Mouse (Mus musculus): ENCODE measurements around the gene Timm13. TPM values are rescaled to one million over a fixed set of nuclear protein-coding genes. Genes with fewer than 3 reads are reported as not detected.

Timm13 gene
- polyA plus RNA-seq, 2 experiments from 2014 or later = 228 to 262 TPM

DNA sequence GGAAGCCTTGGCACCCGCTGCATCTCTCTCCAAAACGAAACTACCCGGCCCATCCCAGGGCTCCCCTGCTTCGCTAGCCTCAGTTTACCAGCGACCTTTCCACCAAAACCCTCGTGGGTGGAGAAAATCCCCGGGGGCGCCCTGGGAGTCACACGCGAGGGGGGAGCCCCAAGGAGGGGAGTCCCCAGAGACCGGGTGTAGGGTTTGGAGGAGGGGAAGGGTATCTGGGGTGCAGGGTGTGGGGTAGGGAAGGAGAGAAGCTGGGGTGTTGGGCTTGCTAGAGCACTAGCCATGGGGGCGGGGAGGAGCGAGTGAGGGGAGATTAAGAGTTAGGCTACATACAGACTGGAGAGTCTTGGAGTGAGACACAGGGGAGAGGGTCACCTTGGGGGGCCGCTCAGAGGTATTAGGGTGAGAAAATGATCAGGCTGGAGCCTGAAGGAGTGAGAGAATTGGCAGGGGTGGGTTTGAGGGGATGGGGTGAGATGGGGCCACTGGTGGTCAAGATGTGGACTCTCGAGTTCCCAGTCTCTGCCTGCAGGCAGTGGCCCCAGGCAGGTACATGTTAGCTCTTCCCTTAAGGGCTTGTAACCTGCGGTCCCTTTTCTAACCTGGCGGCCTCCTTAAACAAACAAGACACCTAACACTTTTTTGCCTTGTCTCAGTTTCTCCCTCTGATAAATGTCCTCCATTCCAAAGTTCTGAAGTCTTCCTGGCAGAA lies 32.1 kb upstream of the Timm13 start:
- ATAC-seq = no peak

DNA sequence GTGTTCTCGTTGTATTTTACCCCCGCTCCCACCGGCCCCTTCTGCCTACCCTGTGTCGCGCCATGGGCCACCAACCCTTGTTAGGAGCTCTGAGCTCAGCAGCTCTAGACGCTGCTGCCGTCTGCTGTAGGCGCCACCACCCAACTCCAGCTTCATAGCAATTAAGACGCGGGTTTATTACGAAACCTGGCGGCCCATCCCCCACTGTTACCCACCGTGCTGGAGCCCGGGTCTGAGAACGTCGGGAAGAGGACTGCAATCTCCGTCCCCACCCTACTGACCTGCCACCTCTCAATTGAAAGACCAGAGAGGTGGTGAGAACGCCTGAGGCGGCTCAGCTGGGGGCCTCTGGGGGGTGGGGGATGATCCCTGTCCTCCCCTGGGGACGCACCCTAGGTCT lies 31.4 kb upstream of the Timm13 start:
- no peak for ATAC-seq

GRCm38 (mm10) chr10:80931695-80932094 lies 30.9 kb upstream of the Timm13 start:
- ATAC-seq = no peak

DNA sequence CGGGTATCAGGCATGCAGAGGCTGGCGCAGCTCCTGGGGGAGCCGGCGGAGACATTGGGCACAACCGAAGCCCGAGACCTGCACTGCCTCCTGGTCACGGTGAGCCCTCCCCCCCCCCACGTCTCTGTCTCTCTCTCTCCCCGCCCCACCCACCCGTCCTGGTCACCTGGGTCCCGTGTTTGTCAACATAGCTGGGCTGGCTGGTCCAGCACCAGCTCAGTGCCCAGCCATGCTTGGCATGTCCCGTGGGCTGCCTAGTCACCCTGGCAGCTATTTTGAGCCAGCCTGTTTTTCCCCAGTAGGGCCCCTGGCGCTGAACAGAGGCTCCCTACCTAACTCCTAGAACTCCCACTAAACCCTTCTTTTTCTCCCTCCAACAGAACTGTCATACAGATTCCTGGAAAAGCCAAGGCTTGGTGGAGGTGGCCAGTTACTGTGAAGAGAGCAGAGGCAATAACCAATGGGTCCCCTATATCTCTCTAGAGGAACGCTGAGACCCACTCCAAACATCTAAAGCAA lies 30.4 kb upstream of the Timm13 start:
- ATAC-seq = no peak

- ATAC-seq = peak; percentile 24
Measured at GRCm38 (mm10) chr10:80930361-80931152, 29.8 kb upstream of the Timm13 start.

GRCm38 (mm10) chr10:80929299-80930226 lies 28.8 kb upstream of the Timm13 start, which contains the start of gene Gadd45b:
Gene Gadd45b (plus strand): TSS chr10:80930073.
- ATAC-seq = peak; percentile 79

DNA sequence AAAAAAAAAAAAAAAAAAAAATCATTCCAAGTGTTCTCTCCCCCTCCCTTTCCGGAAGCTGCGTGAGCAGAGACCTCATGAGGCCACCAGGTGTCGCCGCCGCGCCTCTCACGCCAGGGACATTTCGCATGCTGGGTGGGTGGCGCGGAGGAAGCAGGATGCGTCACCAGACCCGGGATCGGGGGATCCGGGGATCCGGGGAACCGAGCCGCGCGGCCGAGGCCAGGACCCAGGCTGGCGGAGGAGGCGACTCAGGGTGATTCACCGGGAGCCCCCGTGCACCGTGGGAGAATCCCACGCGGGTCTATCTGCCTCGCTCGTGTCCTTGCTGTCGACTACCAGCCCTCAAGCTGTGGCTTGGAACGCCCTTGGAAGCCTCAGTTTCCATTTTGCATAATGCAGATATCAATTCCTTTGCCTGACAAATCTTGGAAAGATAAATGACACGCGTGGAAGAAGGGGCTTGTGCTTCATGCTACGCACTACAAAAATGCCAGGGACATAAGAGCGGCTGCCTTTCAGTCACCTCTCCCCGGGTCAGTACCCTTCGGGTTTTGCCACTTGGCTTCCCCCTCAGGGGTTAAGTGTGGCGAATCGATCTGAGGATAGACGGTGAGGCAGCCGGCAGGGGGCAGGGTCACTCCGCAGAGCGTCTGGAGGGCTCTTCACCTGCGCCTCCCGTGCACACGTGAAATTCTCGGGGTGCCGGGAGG lies 28.0 kb upstream of the Timm13 start:
- ATAC-seq = peak; percentile 38

GRCm38 (mm10) chr10:80925472-80925871 lies 24.7 kb upstream of the Timm13 start:
- no peak for ATAC-seq

GRCm38 (mm10) chr10:80921923-80922322 lies 21.2 kb upstream of the Timm13 start:
- no peak for ATAC-seq

- peak; percentile 62 for ATAC-seq
Measured at GRCm38 (mm10) chr10:80917779-80918434, 17.1 kb upstream of the Timm13 start, which contains the start of gene Lmnb2. Gene Lmnb2 (minus strand): TSS chr10:80918245.

DNA sequence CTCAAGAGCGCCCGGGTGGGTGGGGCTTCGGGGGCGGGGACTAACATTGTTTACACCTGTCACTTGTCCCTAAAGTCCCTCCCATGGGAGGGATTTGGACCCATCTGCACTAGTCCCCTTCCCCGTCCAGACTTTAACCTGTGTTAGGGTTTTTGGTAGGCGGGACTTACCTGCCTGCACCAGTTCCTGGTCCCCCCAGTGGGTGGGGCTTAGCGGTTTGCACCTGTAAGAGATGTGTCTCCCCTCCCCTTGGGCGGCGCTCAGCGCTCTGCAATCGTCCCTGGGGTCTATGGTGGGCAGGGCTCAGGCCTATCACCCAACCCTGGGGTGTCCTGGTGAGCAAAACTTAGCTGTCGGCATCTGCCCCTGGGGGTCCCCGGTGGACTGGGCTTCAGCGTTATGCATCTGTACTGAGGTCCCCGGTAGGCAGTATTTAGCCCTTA lies 16.6 kb upstream of the Timm13 start:
- peak; percentile 24 for ATAC-seq

DNA sequence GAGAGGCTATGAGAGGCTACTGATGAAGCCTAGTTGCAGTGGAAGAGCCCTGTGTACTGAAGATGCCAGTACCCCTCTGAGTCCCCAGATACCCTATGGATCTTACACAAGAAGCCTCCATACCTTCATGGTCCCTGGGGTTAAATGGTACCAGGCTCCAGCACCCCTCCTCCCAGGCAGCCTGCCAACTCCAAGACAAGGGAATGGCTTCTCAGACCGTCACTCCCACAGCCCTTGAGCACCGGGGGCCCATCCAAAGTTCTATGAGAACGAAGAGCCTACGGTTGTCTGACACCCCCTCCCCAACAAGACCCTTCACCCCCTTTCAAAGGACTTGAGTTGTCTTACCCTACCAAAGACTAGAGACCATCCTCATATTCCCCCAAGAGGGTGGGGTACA lies 15.0 kb upstream of the Timm13 start:
- ATAC-seq = no peak

DNA sequence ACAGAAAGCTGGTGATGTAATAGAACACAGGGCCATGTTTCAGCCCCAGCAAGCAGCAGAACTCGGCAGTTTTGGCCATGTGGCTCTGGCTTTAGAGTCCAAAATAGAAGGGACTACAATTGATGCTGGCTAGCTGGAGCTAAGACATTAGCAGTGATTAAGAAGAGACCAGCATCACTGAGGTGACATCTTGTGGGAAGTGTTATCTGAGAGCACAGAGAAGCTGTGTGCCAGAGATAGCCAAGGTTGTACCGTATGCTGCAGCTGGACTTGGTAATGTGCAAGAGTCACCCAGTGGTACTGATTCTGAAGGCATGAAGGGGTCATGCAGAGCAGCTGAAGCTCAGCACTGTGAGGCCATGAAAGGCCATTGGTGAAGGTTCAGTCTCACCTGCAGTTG lies 14.5 kb upstream of the Timm13 start:
- no peak for ATAC-seq

DNA sequence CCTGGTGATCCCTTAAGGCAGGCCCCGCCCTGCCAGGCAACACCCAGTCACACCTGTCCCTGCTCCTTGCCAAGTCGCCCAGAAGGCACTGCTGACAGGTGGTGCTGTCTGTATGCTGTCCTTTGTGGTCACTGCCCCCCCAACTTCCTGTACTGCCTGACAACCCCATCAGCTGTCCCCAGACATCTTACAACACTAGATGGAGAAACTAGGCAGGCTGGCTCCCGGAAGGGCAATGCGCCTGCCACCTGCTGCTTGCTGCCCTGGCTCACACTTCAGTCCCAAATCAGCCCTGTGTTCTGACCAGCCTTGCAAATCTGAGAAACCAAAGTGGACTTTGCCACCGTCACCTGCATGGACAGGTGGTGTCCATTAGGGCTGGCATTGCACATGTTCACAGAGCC lies 13.5 kb upstream of the Timm13 start:
- ATAC-seq = no peak

DNA sequence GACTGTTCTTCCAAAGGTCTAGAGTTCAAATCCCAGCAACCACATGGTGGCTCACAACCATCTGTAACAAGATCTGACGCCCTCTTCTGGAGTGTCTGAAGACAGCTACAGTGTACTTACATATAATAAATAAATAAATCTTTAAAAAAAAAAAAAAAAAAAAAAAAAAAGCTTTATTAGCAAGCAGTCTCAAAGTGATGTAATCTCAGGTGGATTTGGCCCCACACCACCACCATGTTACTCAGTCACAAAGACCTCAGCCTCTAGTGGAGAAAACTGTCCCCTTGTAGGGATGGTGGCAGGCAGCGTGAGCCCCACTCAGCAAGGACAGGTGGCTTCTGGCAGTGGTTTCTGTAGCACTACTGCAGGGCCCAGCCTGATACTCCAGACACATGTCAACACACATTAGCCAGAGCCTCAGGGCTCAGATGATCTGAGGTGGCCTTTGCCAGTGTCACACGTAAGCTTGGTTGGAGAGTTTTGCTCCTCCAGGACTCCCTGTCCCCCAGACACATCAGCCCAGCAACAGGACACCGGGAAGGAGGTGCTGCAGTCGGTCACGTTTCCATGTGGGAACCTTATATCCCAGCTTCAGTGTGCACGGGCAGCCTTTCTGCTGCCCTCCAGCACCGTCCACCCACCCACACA lies 12.7 kb upstream of the Timm13 start:
- ATAC-seq = no peak

DNA sequence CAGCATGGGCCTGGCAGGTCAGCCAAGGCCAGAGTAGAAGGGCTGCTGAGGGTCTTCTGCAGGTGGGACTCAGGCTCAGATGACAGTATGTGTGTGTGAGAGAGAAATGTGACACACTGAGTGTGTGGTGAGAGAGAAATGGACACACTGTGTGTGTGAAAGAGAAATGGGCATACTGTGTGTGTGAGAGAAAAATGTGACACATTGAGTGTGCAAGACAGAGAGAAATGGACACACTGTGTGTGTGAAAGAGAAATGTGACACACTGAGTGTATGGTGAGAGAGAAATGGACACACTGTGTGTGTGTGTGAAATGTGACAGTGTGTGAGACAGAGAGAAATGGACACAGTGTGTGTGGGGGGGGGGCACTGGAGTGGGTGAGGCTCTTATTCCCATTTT lies 11.1 kb upstream of the Timm13 start:
- ATAC-seq = no peak

- no peak for ATAC-seq
Measured at GRCm38 (mm10) chr10:80911354-80911753, 10.6 kb upstream of the Timm13 start.

DNA sequence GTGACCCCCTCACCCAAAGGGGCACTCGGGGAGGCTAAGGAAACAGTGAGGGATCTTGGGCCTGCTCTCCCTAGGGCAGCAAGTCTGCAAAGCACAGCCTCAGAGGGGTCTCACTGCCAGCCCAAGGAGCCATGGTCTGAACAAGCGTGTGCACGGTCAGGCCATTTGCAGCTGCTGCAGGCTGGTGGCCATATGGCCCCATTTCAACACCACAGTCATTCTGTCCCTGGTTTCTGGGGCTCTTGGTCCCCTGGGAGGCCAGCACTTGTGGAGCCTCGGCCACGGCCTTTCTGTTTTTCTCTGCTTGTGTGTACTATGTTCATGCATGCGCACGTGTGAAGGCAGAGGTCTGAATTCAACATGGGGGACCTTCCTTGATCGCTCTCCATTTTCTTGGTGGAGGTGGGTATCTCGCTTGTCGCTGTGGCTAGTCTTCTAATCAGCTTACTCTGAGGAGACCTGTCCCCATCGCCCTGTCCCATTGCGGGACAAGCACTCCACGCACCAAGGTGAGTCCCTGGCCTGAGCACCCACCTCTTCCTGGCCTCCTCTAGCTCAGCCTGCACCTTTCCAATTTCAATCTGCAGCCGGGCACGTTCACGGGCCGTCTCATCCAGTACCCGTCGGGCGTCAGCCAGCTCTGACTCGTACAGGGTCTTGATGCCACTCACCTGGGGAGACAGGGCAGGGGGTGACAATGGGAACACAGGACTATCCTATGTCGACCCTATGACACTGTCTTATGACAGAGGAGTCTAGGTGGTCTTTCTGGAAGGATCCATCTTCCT lies 8.8 kb upstream of the Timm13 start:
- no peak for ATAC-seq

- no peak for ATAC-seq
Measured at GRCm38 (mm10) chr10:80904709-80905108, 3.9 kb upstream of the Timm13 start.

Data from activated CD4-positive, CD25-positive, alpha-beta regulatory T cell, adult 4 months (primary cell).